Mouse (Mus musculus) CH12.LX (cell line): Measurements from ENCODE around the gene Cyb561. TPM values are rescaled to one million over a fixed set of nuclear protein-coding genes. Genes with fewer than 3 reads are reported as not detected.

Experiments
- DNase-seq: peaks from one replicate; pipeline ENCODE4 v3.0.0-alpha.2; 2013; ENCODE audit errors: extremely low read depth
- H3K27ac ChIP-seq: 2 replicates; pipeline ENCODE4 v1.5.1; 2012; ENCODE audit warnings: low read depth, mild to moderate bottlenecking, control low read depth, moderate library complexity; ENCODE audit not compliant: insufficient read depth
- H3K27me3 ChIP-seq: replicated peaks from 2 replicates; pipeline ENCODE3; 2012; ENCODE audit warnings: inconsistent platforms
- H3K36me3 ChIP-seq, 2 experiments: replicated peaks in 1 of 2; 2 replicates each; pipeline versions ENCODE3 to v1.6.1; 2012; ENCODE audit warnings: inconsistent platforms in 1 of 2, low read length in 1 of 2, mild to moderate bottlenecking in 1 of 2, mixed read lengths in 1 of 2, moderate library complexity in 1 of 2; ENCODE audit not compliant: control insufficient read depth in 1 of 2, insufficient read depth in 1 of 2
- H3K4me1 ChIP-seq, 2 experiments: 2 replicates each; pipeline ENCODE4 v1.6.1; 2012; ENCODE audit warnings: inconsistent platforms in 1 of 2, moderate library complexity in 1 of 2; ENCODE audit not compliant: insufficient read depth in 2 of 2, control insufficient read depth in 1 of 2
- H3K4me2 ChIP-seq: 2 replicates; pipeline ENCODE4 v1.6.1; 2012; ENCODE audit warnings: low read depth, mild to moderate bottlenecking, control low read depth; ENCODE audit not compliant: poor library complexity, insufficient read depth, severe bottlenecking
- H3K4me3 ChIP-seq, 3 experiments: fragments of 150-350 bp in 1 of 3; sonication (generic) in 1 of 3; replicated peaks in 1 of 3; 2 replicates each; pipeline versions ENCODE3 to v1.5.1; 2011 to 2012; ENCODE audit warnings: low read depth in 2 of 3, low read length in 2 of 3, mild to moderate bottlenecking in 2 of 3, moderate library complexity in 2 of 3, control low read depth in 1 of 3, improper control_type of control experiment in 1 of 3, inconsistent platforms in 1 of 3, mixed read lengths in 1 of 3; ENCODE audit not compliant: poor library complexity in 1 of 3
- H3K79me2 ChIP-seq: replicated peaks from 2 replicates; pipeline ENCODE4 v1.6.1; 2012; ENCODE audit warnings: mild to moderate bottlenecking, moderate library complexity; ENCODE audit not compliant: control insufficient read depth, poor library complexity, insufficient read depth, severe bottlenecking; ENCODE audit errors: extremely low read depth
- H3K9ac ChIP-seq: 2 replicates; pipeline ENCODE4 v1.6.1; 2012; ENCODE audit warnings: low read depth, mild to moderate bottlenecking, control low read depth, moderate library complexity; ENCODE audit not compliant: insufficient read depth
- H3K9me3 ChIP-seq: replicated peaks from 2 replicates; pipeline ENCODE3; 2012; ENCODE audit warnings: low read length, inconsistent platforms, mixed read lengths
- BHLHE40 ChIP-seq: IDR thresholded peaks from 2 replicates; pipeline ENCODE4 v1.6.1; 2011; ENCODE audit warnings: mild to moderate bottlenecking, low read depth, low read length, improper control_type of control experiment
- CHD2 ChIP-seq: IDR thresholded peaks from 2 replicates; pipeline ENCODE4 v1.6.1; 2011; ENCODE audit warnings: low read length, improper control_type of control experiment
- CTCF ChIP-seq, 2 experiments: IDR thresholded peaks in 1 of 2; conservative IDR thresholded peaks in 1 of 2; 2 replicates each; pipeline ENCODE4 v1.5.1; 2011 to 2012; ENCODE audit warnings: low read depth in 2 of 2, low read length in 2 of 2, improper control_type of control experiment in 1 of 2, inconsistent platforms in 1 of 2, mild to moderate bottlenecking in 1 of 2, moderate library complexity in 1 of 2
- E2F4 ChIP-seq: IDR thresholded peaks from 2 replicates; pipeline ENCODE4 v1.6.1; 2011; ENCODE audit warnings: low read depth, low read length, improper control_type of control experiment; ENCODE audit not compliant: insufficient replicate concordance
- GABPA ChIP-seq: IDR thresholded peaks from 2 replicates; pipeline ENCODE4 v1.6.1; 2012; ENCODE audit warnings: low read depth, low read length, improper control_type of control experiment, inconsistent platforms; ENCODE audit not compliant: insufficient replicate concordance
- HCFC1 ChIP-seq: IDR thresholded peaks from 2 replicates; pipeline ENCODE4 v1.6.1; 2012; ENCODE audit warnings: low read depth, mild to moderate bottlenecking, inconsistent platforms, low read length, improper control_type of control experiment
- MAZ ChIP-seq: IDR thresholded peaks from 2 replicates; pipeline ENCODE4 v1.6.1; 2012; ENCODE audit warnings: low read depth, mild to moderate bottlenecking, inconsistent platforms, low read length, improper control_type of control experiment, moderate library complexity
- MYC ChIP-seq: IDR thresholded peaks from 2 replicates; pipeline ENCODE4 v1.6.1; 2011; ENCODE audit warnings: low read depth, mild to moderate bottlenecking, improper control_type of control experiment, low read length
- RAD21 ChIP-seq: IDR thresholded peaks from 2 replicates; pipeline ENCODE4 v1.6.1; 2011; ENCODE audit warnings: low read depth, mild to moderate bottlenecking, low read length, improper control_type of control experiment, moderate library complexity
- SMC3 ChIP-seq: IDR thresholded peaks from 2 replicates; pipeline ENCODE4 v1.6.1; 2011; ENCODE audit warnings: low read depth, low read length, improper control_type of control experiment
- TBP ChIP-seq: conservative IDR thresholded peaks from 2 replicates; pipeline ENCODE4 v1.6.1; 2011; ENCODE audit warnings: low read depth, low read length, improper control_type of control experiment
- ZKSCAN1 ChIP-seq: IDR thresholded peaks from 2 replicates; pipeline ENCODE4 v1.6.1; 2012; ENCODE audit warnings: low read depth, inconsistent platforms, low read length, improper control_type of control experiment, borderline replicate concordance
- dilution Hi-C: fragments of 300-500 bp; cut with MboI; formaldehyde crosslinking; loops from 2 replicates; pipeline ENCODE4 v1.14.3; 2020; ENCODE audit warnings: low sequenced_read_pairs; ENCODE audit not compliant: extremely low pct_unique_long_range_greater_than_20kb, extremely low pct_ligation_motif_present
- in situ Hi-C: fragments of 300-500 bp; cut with MboI; formaldehyde crosslinking; loops from 3 replicates; pipeline ENCODE4 v1.14.3; 2019; ENCODE audit warnings: low sequenced_read_pairs, low pct_ligation_motif_present, low pct_unique_long_range_greater_than_20kb, mixed read lengths
- polyA plus RNA-seq: library from polyadenylated mRNA; unstranded; fragments of >175 nt; gene quantifications from 2 replicates; pipeline ENCODE4 v1.2.1, GENCODE M21; 2012; ENCODE audit warnings: low read depth; ENCODE audit not compliant: insufficient read length
- total RNA-seq, 2 experiments: library from RNA; depleted of rRNA; stranded (reverse); fragments of 300-350 nt in 1 of 2; fragments of >200 nt in 1 of 2; gene quantifications; 2 replicates each; pipeline ENCODE4 v1.2.3; 2012 to 2014

Gene Cyb561
- total and polyA plus RNA-seq, 3 experiments = 0.20 to 3.9 (median 0.51) TPM

GRCm38 (mm10) chr11:105990231-105990630, 37.1 kb upstream of the Cyb561 start:
- no peak for DNase-seq
- Histone ChIP-seq H3K27me3 (peaks cover 84% of the 10 kb centered on the region), H3K9ac (no peak overlapping the region), H3K4me3 (no peak overlapping the region), H3K4me2 (no peak overlapping the region), H3K36me3 (no peaks in the 10 kb centered on the region), H3K27ac (no peak overlapping the region), H3K79me2 (no peaks in the 10 kb centered on the region), H3K4me1 (no peaks in the 10 kb centered on the region)
- dilution Hi-C loops (no loop called here), in situ Hi-C loops (loop anchor here (10.0 kb wide), 1 partner anchor 55 kb away; no protein-coding TSS in a partner anchor)
- TF ChIP-seq MAZ (no peak), SMC3 (no peak), GABPA (no peak), HCFC1 (no peak), ZKSCAN1 (no peak), E2F4 (no peak), RAD21 (no peak), TBP (no peak)
- TF ChIP-seq, all 38 proteins: peak for 0
- peaks cover 10% of the 10 kb centered on the region for H3K9me3 ChIP-seq

- Histone ChIP-seq H3K36me3 (no peaks in the 10 kb centered on the region), H3K27me3 (peaks cover 84% of the 10 kb centered on the region), H3K4me2 (no peak overlapping the region), H3K4me3 (no peak overlapping the region), H3K9ac (no peak overlapping the region), H3K27ac (no peak overlapping the region), H3K9me3 (peaks cover 7% of the 10 kb centered on the region), H3K4me1 (no peaks in the 10 kb centered on the region), H3K79me2 (no peaks in the 10 kb centered on the region)
- dilution Hi-C loops (no loop called here), in situ Hi-C loops (no loop called here)
- TF ChIP-seq BHLHE40 (no peak), SMC3 (no peak), CTCF (conservative IDR thresholded peaks at IDR 0.05 in 1 of 2, IDR thresholded peaks at IDR 0.05 in 1 of 2; ENCODE audit: low read depth in 2 of 2, low read length in 2 of 2) (no peak), CHD2 (no peak), MYC (no peak), ZKSCAN1 (no peak)
- no peak for DNase-seq
These were observed 36.3 kb upstream of the Cyb561 start for GRCm38 (mm10) chr11:105989446-105989845.

- TF ChIP-seq BHLHE40 = no peak
- H3K9ac ChIP-seq = no peak overlapping the region
- dilution Hi-C loops (no loop called here), in situ Hi-C loops (no loop called here)
- no peaks in the 10 kb centered on the region for H3K36me3 ChIP-seq
- no peak overlapping the region for H3K27ac ChIP-seq
- H3K4me1 ChIP-seq = no peaks in the 10 kb centered on the region
- peaks cover 83% of the 10 kb centered on the region for H3K27me3 ChIP-seq
- no peak overlapping the region for H3K4me3 ChIP-seq
- H3K4me2 ChIP-seq = no peak overlapping the region
- H3K79me2 ChIP-seq = no peaks in the 10 kb centered on the region
- peaks cover 6% of the 10 kb centered on the region for H3K9me3 ChIP-seq
- no peak for DNase-seq
These were observed 34.3 kb upstream of the Cyb561 start for GRCm38 (mm10) chr11:105987446-105987845.
